Mouse (Mus musculus) liver, embryonic 13.5 days (tissue): ENCODE results near the gene Sphk1. TPM values are rescaled to one million over a fixed set of nuclear protein-coding genes. Genes with fewer than 3 reads are reported as not detected.

ENCODE experiments used
- ATAC-seq: fragments of 200-750 bp; cut with Nextera tagmentation; 2 replicates; pipeline ENCODE4 v1.8.0; 2017; ENCODE audit warnings: low read depth, mild to moderate bottlenecking, moderate number of reproducible peaks, moderate library complexity
- DNase-seq: peaks from one replicate; pipeline ENCODE4 v3.0.0; 2022
- H3K27ac ChIP-seq: fragments of 300-500 bp; sonication (generic); 2 replicates; pipeline ENCODE4 v1.5.1; 2015; ENCODE audit warnings: moderate library complexity, mild to moderate bottlenecking, inconsistent platforms
- H3K27me3 ChIP-seq: fragments of 300-500 bp; sonication (generic); 2 replicates; pipeline ENCODE4 v1.6.1; 2015; ENCODE audit warnings: mild to moderate bottlenecking, inconsistent platforms
- H3K36me3 ChIP-seq: fragments of 300-500 bp; sonication (generic); 2 replicates; pipeline ENCODE4 v1.6.1; 2015; ENCODE audit warnings: mild to moderate bottlenecking, inconsistent platforms
- H3K4me1 ChIP-seq: fragments of 300-500 bp; sonication (generic); replicated peaks from 2 replicates; pipeline ENCODE4 v1.6.1; 2015; ENCODE audit warnings: inconsistent platforms
- H3K4me2 ChIP-seq: fragments of 300-500 bp; sonication (generic); 2 replicates; pipeline ENCODE4 v1.6.1; 2015; ENCODE audit warnings: inconsistent platforms, mild to moderate bottlenecking, moderate library complexity
- H3K4me3 ChIP-seq: fragments of 300-500 bp; sonication (generic); replicated peaks from 2 replicates; pipeline ENCODE4 v1.5.1; 2015; ENCODE audit warnings: mild to moderate bottlenecking, inconsistent platforms
- H3K9ac ChIP-seq: fragments of 300-500 bp; sonication (generic); 2 replicates; pipeline ENCODE4 v1.6.1; 2015; ENCODE audit warnings: mild to moderate bottlenecking, inconsistent platforms
- H3K9me3 ChIP-seq: fragments of 300-500 bp; sonication (generic); replicated peaks from 2 replicates; pipeline ENCODE4 v1.6.1; 2016; ENCODE audit warnings: inconsistent platforms
- WGBS: fragments of 180-500 bp; shearing (Covaris S2); methylation state at CpG from one replicate; pipeline ENCODE4 v1.1.7; 2015; ENCODE audit not compliant: insufficient replicate concordance; 5-methylcytosine and 5-hydroxymethylcytosine counted together
- polyA plus RNA-seq: library from polyadenylated mRNA; unstranded; fragments of >200 nt; fragmentation: Nextera tagmentation; extraction: Ambion mirVana; gene quantifications from 2 replicates; pipeline ENCODE4 v1.2.1, GENCODE M21; 2015

The Sphk1 gene
- polyA plus RNA-seq, 1 experiment from 2014 or later: 32.7 TPM

DNA sequence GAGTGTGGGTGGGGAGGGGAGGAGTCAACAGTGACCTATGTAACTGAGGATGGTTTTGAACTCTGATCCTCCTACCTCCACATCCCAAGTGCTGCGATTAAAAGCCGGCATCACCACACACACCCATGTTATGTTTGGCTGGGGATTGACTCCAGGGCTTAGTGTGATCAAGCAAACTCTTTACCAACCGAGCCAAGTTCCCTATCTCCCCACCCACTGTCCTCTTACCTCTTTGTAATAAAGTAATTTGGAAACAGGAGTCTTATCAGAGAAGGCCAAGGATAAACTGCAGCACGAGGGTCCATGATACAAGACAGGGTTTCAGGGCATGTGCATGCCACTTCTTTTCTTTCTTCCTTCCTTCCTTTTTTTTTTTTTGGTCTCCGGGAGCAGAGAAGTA lies 37.5 kb upstream of the Sphk1 start:
- ATAC-seq (no peak), DNase-seq (no peak)
- Histone ChIP-seq H3K27me3 (no peaks in the 10 kb centered on the region), H3K36me3 (no peaks in the 10 kb centered on the region), H3K4me2 (no peak overlapping the region), H3K9ac (no peak overlapping the region), H3K9me3 (no peaks in the 10 kb centered on the region), H3K27ac (no peak overlapping the region), H3K4me3 (no peak overlapping the region), H3K4me1 (peaks cover 40% of the 10 kb centered on the region)
- 60% methylated on average over 5 of the region's 5 CpGs for WGBS

DNA sequence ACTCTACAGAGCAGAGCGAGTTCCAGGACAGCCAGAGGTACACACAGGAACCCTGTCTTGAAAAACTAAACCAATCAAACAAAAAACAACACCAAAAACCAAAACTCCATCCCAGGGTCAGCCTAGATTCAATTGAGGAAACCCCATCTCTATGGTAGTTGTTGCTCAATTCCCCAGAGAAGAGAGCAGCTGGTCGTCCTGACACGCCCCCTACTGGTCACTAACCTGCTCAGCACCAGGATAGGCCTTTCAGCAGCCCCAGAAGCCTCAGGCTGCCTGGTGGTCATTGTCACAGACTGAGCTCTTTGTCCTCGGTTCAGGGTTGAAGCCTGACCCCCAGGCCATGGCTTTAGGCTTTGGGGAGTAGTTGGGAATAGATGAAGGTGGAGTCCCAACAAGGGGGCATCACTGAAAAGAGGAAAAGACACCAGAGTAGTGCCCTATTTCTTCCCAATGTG lies 36.9 kb upstream of the Sphk1 start, which contains the start of gene Prpsap1:
TSS of gene Prpsap1 (minus strand) at position 408 of the 458 bp plus-strand sequence.
- Histone ChIP-seq H3K27ac (no peak within 1 kb of the TSS), H3K9me3 (no peaks in the 10 kb centered on the region), H3K4me3 (no peak within 1 kb of the TSS), H3K9ac (no peak within 1 kb of the TSS), H3K27me3 (no peaks in the 10 kb centered on the region), H3K4me2 (no peak within 1 kb of the TSS), H3K4me1 (peaks cover 40% of the 10 kb centered on the region), H3K36me3 (no peaks in the 10 kb centered on the region)
- ATAC-seq (no peak), DNase-seq (peak; percentile 59)
- WGBS: 23% methylated on average over 4 of the region's 4 CpGs

DNA sequence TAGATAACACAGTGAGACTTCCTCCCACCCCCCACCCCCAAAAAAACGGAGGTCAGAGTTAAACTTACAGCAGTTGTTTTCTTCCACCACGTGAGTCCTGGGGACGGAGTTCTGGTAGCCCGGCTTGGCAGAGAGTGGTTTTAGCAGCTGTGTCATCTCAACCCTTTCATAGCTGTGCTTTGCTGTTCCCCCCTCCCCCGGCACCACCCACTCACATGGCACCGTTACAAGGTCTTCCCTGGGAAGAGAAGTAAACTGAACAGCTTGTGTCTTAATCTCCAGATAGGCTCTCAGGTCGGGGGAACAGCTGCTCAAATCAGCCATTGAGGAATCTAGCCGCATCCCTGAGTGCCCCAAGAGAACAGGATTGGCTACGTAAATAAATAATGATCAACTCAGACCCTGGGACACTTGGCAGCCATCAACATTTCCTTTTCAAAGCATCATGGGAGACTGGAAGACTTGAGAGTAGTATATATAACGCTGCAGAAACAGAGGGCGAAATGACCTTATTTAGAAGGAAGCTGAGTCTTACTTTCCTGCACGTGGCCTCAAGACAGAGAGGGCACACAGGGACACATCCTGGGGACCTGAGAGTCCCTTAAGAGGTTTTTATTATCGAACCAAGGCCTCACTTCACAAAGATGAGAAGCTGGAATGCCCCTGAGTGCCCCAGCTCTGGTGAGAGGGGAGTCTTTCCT lies 36.1 kb upstream of the Sphk1 start:
- H3K27me3 ChIP-seq: no peaks in the 10 kb centered on the region
- no peak overlapping the region for H3K9ac ChIP-seq
- no peak overlapping the region for H3K27ac ChIP-seq
- ATAC-seq: no peak
- H3K9me3 ChIP-seq: no peaks in the 10 kb centered on the region
- 61% methylated on average over 13 of the region's 13 CpGs for WGBS
- H3K4me3 ChIP-seq: no peak overlapping the region
- H3K4me1 ChIP-seq: peaks cover 33% of the 10 kb centered on the region
- no peak overlapping the region for H3K4me2 ChIP-seq
- DNase-seq: no peak
- H3K36me3 ChIP-seq: no peaks in the 10 kb centered on the region

DNA sequence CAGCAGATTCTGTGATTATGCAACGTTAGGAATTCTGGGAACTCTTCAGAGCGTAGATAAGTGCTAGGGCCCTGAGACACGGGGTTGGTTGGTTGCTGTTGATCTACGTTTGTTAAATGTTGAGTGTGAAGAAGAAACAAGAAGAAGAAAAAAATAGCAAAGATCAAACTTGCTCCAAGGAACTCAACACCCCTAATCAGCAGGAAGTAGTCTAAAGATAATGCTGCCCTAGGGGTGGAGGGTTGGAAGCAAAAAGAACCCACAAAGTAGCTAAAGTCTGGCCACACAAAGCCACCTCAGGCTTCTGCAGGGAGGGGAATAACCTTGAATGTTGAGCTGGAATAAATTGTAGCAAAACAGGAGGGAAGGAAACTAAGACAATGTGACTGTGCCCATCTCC lies 33.4 kb upstream of the Sphk1 start:
- no peak overlapping the region for H3K27ac ChIP-seq
- no peaks in the 10 kb centered on the region for H3K9me3 ChIP-seq
- H3K27me3 ChIP-seq: no peaks in the 10 kb centered on the region
- no peak overlapping the region for H3K9ac ChIP-seq
- H3K4me2 ChIP-seq: no peak overlapping the region
- ATAC-seq: no peak
- peaks cover 33% of the 10 kb centered on the region for H3K4me1 ChIP-seq
- no peak overlapping the region for H3K4me3 ChIP-seq
- DNase-seq: no peak
- WGBS: 22% methylated on average over 4 of the region's 4 CpGs
- no peaks in the 10 kb centered on the region for H3K36me3 ChIP-seq

DNA sequence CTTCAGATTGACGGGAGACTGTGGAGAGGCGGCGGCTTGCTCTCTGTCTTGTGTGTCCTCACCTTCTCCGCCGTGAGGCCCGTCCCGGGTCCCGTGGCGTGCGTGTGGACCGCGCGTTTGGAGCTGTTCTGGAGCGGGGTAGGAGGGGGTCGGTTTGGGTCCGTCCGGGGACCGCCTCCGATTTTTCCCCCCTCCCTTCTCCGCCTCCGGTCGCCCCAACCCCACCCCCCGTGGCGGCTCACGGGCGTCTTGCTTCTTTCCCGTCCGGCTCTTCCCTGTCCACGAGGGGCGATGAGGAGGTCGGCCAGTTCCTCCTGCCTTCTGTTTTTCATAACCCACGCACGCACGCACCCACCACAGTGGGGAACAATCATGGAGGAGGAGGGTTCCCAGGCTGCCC lies 32.1 kb upstream of the Sphk1 start:
- Histone ChIP-seq H3K9me3 (no peaks in the 10 kb centered on the region), H3K4me3 (peak overlapping the region; percentile 22), H3K9ac (no peak overlapping the region), H3K27me3 (no peaks in the 10 kb centered on the region), H3K27ac (no peak overlapping the region), H3K4me1 (peaks cover 29% of the 10 kb centered on the region), H3K4me2 (peak overlapping the region; percentile 53), H3K36me3 (no peaks in the 10 kb centered on the region)
- no peak for ATAC-seq
- no peak for DNase-seq
- 36% methylated on average over 34 of the region's 34 CpGs for WGBS

DNA sequence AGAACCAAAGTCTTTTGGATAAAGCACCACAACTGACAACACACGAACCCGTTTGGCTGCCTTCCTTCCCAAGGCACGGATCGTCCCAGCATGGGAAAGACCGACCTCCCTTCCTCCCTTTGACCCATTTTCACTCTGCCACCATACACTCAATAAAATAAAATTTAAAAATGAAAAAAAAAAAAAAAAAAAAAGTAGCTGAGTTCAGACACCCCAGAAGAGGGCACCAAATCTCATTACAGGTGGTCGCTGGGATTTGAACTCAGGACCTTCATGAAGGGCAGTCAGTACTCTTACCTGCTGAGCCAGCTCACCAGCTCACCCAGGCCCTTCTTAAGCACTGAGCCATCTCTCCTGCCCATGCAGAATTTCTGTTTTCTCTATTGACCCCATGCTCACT lies 31.7 kb upstream of the Sphk1 start:
- Histone ChIP-seq H3K9me3 (no peaks in the 10 kb centered on the region), H3K27ac (no peak overlapping the region), H3K27me3 (no peaks in the 10 kb centered on the region), H3K36me3 (no peaks in the 10 kb centered on the region), H3K4me1 (peaks cover 25% of the 10 kb centered on the region), H3K4me2 (peak overlapping the region; percentile 53), H3K9ac (no peak overlapping the region), H3K4me3 (peak overlapping the region; percentile 22; the same call in 1 of the 2 replicates)
- 47% methylated on average over 6 of the region's 6 CpGs for WGBS
- DNase-seq (no peak), ATAC-seq (no peak)

DNA sequence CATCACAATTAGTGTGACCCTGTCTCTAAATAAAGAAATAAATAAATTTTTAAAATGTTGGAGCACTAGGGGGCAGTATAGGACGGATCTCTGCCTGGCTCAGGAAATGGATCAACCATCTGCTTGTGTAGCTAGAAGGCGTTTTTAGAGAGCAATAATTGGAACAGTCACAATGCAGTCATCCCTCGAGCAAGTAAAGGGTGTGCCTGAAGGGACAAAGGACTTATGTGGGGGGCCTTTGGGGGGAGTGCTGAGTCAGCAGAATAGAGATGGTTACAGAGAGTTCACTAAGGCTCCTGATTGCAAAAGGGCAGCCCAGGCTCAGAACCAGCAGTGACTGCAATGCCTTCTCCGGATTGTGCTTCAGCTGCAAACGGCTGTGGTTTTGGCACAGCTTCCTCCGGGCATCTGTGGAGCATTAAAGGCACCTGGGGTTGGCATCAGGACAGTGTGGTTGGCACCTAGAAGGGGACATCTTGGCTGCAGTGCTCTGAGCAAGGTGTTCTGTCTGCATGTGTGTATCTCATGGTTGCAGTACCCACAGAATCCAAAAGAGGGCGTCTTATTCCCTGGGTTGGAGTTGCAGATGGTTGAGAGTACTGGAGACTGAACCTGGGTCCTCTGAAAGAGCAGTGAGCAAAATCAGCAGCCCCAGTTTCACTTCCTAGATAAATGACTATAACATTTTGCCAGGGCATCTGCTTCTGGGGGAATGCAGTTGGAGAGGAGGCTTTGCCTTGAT lies 29.5 kb upstream of the Sphk1 start:
- Histone ChIP-seq H3K27ac (peak overlapping the region; percentile 40; the same call in 1 of the 2 replicates), H3K9me3 (no peaks in the 10 kb centered on the region), H3K36me3 (no peaks in the 10 kb centered on the region), H3K9ac (no peak overlapping the region), H3K4me1 (peaks cover 42% of the 10 kb centered on the region), H3K27me3 (no peaks in the 10 kb centered on the region), H3K4me2 (no peak overlapping the region), H3K4me3 (no peak overlapping the region)
- ATAC-seq: no peak
- 21% methylated on average over 7 of the region's 7 CpGs for WGBS
- DNase-seq: peak; percentile 29

DNA sequence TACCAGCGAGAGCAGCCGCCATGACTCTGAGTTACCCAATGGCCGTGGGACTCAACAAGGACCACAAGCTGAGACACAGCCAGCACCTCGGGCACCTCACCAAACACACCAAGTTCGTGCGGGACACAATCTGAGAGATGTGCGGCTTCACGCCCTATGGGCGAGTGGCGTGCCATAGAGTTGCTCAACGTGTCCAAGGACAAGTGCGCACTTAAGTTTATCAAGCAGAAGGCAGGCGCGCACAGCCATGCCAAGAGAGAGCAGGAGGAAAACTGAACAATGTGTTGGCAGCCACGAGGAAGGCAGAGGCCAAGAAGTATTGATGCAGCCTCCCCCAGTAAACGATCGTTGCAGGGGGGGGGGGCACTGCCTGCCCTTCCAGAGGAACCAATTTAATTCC lies 26.2 kb upstream of the Sphk1 start:
- ATAC-seq (no peak), DNase-seq (no peak)
- H3K9ac ChIP-seq: no peak overlapping the region
- H3K4me1 ChIP-seq: peaks cover 55% of the 10 kb centered on the region
- no peaks in the 10 kb centered on the region for H3K36me3 ChIP-seq
- H3K27me3 ChIP-seq: no peaks in the 10 kb centered on the region
- no peaks in the 10 kb centered on the region for H3K9me3 ChIP-seq
- WGBS: 87% methylated on average over 17 of the region's 17 CpGs
- peak overlapping the region; percentile 97 for H3K27ac ChIP-seq
- H3K4me2 ChIP-seq: no peak overlapping the region
- H3K4me3 ChIP-seq: no peak overlapping the region

DNA sequence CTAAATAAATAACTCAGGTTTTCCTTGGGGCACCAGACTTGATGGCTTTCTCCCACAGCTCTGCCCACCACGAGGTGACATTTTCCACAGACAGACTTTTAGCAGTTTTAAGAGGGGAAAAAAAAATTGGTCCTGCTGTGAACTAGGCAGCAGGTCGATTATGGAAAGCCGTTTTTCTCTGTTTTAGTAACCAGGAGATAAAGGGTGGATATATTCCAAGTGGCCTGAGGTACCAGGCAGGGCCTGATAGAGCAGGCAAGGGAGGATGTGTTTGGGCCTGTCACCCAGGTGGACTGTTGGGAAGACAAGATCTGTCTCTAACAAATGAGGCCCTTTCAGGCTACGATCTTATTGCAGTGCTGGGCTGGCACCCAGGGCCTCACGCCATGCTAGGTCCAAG lies 25.2 kb upstream of the Sphk1 start:
- ATAC-seq (peak; percentile 57), DNase-seq (no peak)
- H3K9ac ChIP-seq: peak overlapping the region; percentile 59
- 29% methylated on average over 5 of the region's 5 CpGs for WGBS
- no peak overlapping the region for H3K4me3 ChIP-seq
- no peaks in the 10 kb centered on the region for H3K9me3 ChIP-seq
- peaks cover 51% of the 10 kb centered on the region for H3K4me1 ChIP-seq
- H3K27ac ChIP-seq: peak overlapping the region; percentile 97
- H3K36me3 ChIP-seq: no peaks in the 10 kb centered on the region
- H3K4me2 ChIP-seq: peak overlapping the region; percentile 51
- no peaks in the 10 kb centered on the region for H3K27me3 ChIP-seq

DNA sequence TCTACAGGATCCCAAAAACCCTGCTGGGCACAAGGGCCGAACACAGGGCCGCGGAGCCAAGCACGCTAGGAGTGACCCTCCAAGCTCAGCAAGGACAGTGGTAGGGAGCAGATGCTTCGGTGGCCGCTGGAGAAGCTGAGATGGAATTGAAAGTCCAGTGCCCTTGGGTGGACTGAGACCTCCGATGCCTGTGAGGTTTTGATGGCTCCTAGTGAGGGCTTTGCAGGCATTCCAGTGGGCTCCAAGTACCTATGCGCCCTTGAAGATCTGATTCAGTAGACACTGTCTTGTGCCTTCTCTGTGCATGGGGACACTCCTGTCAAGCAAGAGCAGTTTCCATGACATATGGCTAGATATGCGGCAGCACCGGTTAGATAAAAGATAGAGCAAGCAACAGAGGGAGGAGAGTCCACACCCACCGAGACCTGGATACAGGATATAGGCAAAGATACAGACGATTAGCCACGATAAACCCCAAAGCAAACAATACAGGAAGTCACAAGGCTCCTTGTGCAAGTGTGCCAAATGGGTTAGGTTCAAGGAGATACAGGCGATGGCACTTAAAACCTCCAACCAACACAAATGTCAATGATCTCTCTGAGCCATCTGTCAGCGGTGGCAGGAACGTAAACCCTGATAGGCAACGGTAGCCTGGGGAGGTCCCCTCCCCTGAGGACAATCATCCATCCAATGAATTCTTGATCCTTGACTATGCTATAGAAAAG lies 24.4 kb upstream of the Sphk1 start:
- Histone ChIP-seq H3K4me2 (peak overlapping the region; percentile 51), H3K9ac (peak overlapping the region; percentile 59), H3K9me3 (no peaks in the 10 kb centered on the region), H3K4me3 (no peak overlapping the region; the same call in 1 of the 2 replicates), H3K36me3 (no peaks in the 10 kb centered on the region), H3K27me3 (no peaks in the 10 kb centered on the region), H3K27ac (peak overlapping the region; percentile 97), H3K4me1 (peaks cover 48% of the 10 kb centered on the region)
- ATAC-seq (peak; percentile 89), DNase-seq (peak; percentile 74)
- 38% methylated on average over 17 of the region's 17 CpGs for WGBS

DNA sequence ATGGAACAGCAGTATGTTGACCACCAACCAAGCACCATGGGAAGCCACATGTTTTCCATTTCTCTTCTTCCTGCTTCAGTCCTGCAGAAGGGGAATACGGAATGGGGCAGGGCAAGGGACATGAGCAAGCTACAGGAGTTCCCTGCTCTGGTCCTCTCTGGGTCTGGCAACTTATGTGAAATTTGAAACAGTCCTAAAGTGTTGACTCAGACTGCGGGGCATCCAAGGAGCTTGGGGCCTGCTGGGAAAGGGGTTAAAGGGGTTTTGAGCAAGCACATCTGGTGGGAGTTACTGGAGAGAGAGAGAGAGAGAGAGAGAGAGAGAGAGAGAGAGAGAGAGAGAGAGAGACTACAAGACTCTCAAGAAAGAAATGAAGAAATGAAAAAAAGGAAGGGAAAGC lies 22.0 kb upstream of the Sphk1 start:
- Histone ChIP-seq H3K4me2 (no peak overlapping the region), H3K27ac (peak overlapping the region; percentile 66; the same call in 1 of the 2 replicates), H3K36me3 (no peaks in the 10 kb centered on the region), H3K4me1 (peaks cover 57% of the 10 kb centered on the region), H3K9me3 (no peaks in the 10 kb centered on the region), H3K4me3 (no peak overlapping the region), H3K9ac (no peak overlapping the region), H3K27me3 (no peaks in the 10 kb centered on the region)
- DNase-seq (no peak), ATAC-seq (no peak)
- WGBS: 75% methylated on average over 2 of the region's 2 CpGs
